Mouse (Mus musculus): ENCODE results near the gene Nprl2.

- TF ChIP-seq CHD1 (IDR thresholded peaks at IDR 0.05; ENCODE audit: low read depth, low read length) (no peak), GABPA (IDR thresholded peaks at IDR 0.05; ENCODE audit: insufficient replicate concordance, low read depth, low read length) (peak; percentile 91; the same call in 1 of the 2 replicates), CTCF (conservative IDR thresholded peaks at IDR 0.05 in 1 of 2, IDR thresholded peaks at IDR 0.05 in 1 of 2; ENCODE audit: low read depth in 2 of 2, low read length in 2 of 2) (no peak), POLR2A (IDR thresholded peaks at IDR 0.05; ENCODE audit: low read depth, low read length) (peak; percentile 78), USF2 (conservative IDR thresholded peaks at IDR 0.05; ENCODE audit: low read depth, low read length) (no peak), NELFE (IDR thresholded peaks at IDR 0.05; ENCODE audit: low read depth, low read length) (peak; percentile 76), MXI1 (IDR thresholded peaks at IDR 0.05; ENCODE audit: low read depth, low read length) (peak; percentile 75), E2F4 (IDR thresholded peaks at IDR 0.05; ENCODE audit: insufficient replicate concordance, low read depth, low read length) (no peak), EP300 (IDR thresholded peaks at IDR 0.05; ENCODE audit: low read length) (no peak), ZC3H11A (IDR thresholded peaks at IDR 0.05; ENCODE audit: low read depth, low read length) (no peak), MAX (IDR thresholded peaks at IDR 0.05; ENCODE audit: low read length) (peak; percentile 30; the same call in 1 of the 2 replicates), KAT2A (IDR thresholded peaks at IDR 0.05; ENCODE audit: insufficient replicate concordance, low read length) (peak; percentile 99), ZMIZ1 (IDR thresholded peaks at IDR 0.05; ENCODE audit: low read depth, low read length) (no peak; the same call in 1 of the 2 replicates)
These were observed 8.1 kb upstream of the Nprl2 start, which contains the start of gene Tmem115 for GRCm38 (mm10) chr9:107533791-107534407.
